Mouse (Mus musculus) liver, adult 2 months (tissue): ENCODE measurements around the gene Bmp6. TPM values are rescaled to one million over a fixed set of nuclear protein-coding genes. Genes with fewer than 3 reads are reported as not detected.
A peak's percentile ranks its signal among the peaks of the same experiment; 100 is the strongest.

ENCODE experiments used
- DNase-seq: peaks from one replicate; pipeline ENCODE4 v3.0.0-alpha.2; 2011; ENCODE audit warnings: low read depth, low spot score; ENCODE audit errors: extremely low read depth
- H3K27ac ChIP-seq: fragments of 200-500 bp; replicated peaks from 2 replicates; pipeline ENCODE4 v1.5.1; 2012; ENCODE audit warnings: low read depth, mild to moderate bottlenecking, control low read depth, inconsistent platforms, low read length; ENCODE audit not compliant: insufficient read depth
- H3K27me3 ChIP-seq: fragments of 200-500 bp; 2 replicates; pipeline ENCODE4 v1.6.1; 2012; ENCODE audit warnings: mild to moderate bottlenecking, moderate library complexity, low read length, inconsistent platforms; ENCODE audit not compliant: control insufficient read depth, insufficient read depth
- H3K36me3 ChIP-seq: fragments of 200-500 bp; 2 replicates; pipeline ENCODE4 v1.6.1; 2012; ENCODE audit warnings: low read length, inconsistent platforms; ENCODE audit not compliant: control insufficient read depth, insufficient read depth
- H3K4me1 ChIP-seq: fragments of 200-500 bp; 2 replicates; pipeline ENCODE4 v1.6.1; 2011; ENCODE audit warnings: low read length; ENCODE audit not compliant: control insufficient read depth, insufficient read depth
- H3K4me3 ChIP-seq: fragments of 200-500 bp; 2 replicates; pipeline ENCODE4 v1.5.1; 2011; ENCODE audit warnings: low read depth, mild to moderate bottlenecking, control low read depth, low read length, moderate library complexity; ENCODE audit not compliant: insufficient read depth
- H3K79me2 ChIP-seq: fragments of 200-500 bp; 2 replicates; pipeline ENCODE4 v1.6.1; 2012; ENCODE audit warnings: inconsistent platforms, mild to moderate bottlenecking, low read length, moderate library complexity; ENCODE audit not compliant: control insufficient read depth, insufficient read depth
- H3K9ac ChIP-seq: fragments of 200-500 bp; 2 replicates; pipeline ENCODE4 v1.6.1; 2012; ENCODE audit warnings: low read depth, mild to moderate bottlenecking, control low read depth, inconsistent platforms, low read length
- CTCF ChIP-seq: fragments of 200-500 bp; IDR thresholded peaks from 2 replicates; pipeline ENCODE4 v1.5.1; 2011; ENCODE audit warnings: low read depth, low read length, control low read depth
- POLR2A ChIP-seq: fragments of 200-500 bp; IDR thresholded peaks from 2 replicates; pipeline ENCODE4 v1.6.1; 2011; ENCODE audit warnings: low read length, control low read depth; ENCODE audit not compliant: insufficient read depth; ENCODE audit errors: extremely low read depth
- WGBS: fragments of 180-500 bp; shearing (Covaris S2); methylation state at CpG from one replicate; pipeline ENCODE4 v1.1.7; 2018; 5-methylcytosine and 5-hydroxymethylcytosine counted together
- polyA plus RNA-seq: library from polyadenylated mRNA; depleted of rRNA; stranded (reverse); fragments of >200 nt; gene quantifications from 2 replicates; pipeline ENCODE4 v1.2.3, GENCODE M21; 2012
- total RNA-seq: library from RNA; depleted of rRNA; stranded (reverse); fragments of >200 nt; gene quantifications from 2 replicates; pipeline ENCODE4 v1.2.3, GENCODE M21; 2014

Bmp6 gene
- total and polyA plus RNA-seq, 2 experiments, result 2.6 to 2.9 TPM

GRCm38 (mm10) chr13:38496715-38497114, 151.8 kb downstream of the Bmp6 start:
- peak; percentile 96 for DNase-seq
- no peak overlapping the region for H3K9ac ChIP-seq
- TF ChIP-seq POLR2A, result no peak
- no peaks in the 10 kb centered on the region for H3K79me2 ChIP-seq
- peak overlapping the region; percentile 46 for H3K27ac ChIP-seq
- 29% methylated on average over 3 of the region's 3 CpGs for WGBS
- peaks cover 13% of the 10 kb centered on the region for H3K36me3 ChIP-seq
- no peak overlapping the region for H3K4me3 ChIP-seq
- no peaks in the 10 kb centered on the region for H3K27me3 ChIP-seq
- H3K4me1 ChIP-seq, result peaks cover 5% of the 10 kb centered on the region

GRCm38 (mm10) chr13:38501314-38501713, 156.4 kb downstream of the Bmp6 start:
- 90% methylated on average over 12 of the region's 12 CpGs for WGBS
- peaks cover 5% of the 10 kb centered on the region for H3K4me1 ChIP-seq
- H3K36me3 ChIP-seq, result peaks cover 38% of the 10 kb centered on the region

GRCm38 (mm10) chr13:38503137-38503849, 158.4 kb downstream of the Bmp6 start:
- WGBS, result 89% methylated on average over 14 of the region's 14 CpGs
- Histone ChIP-seq H3K4me1 (no peaks in the 10 kb centered on the region), H3K4me3 (no peak overlapping the region), H3K36me3 (peaks cover 53% of the 10 kb centered on the region), H3K27ac (no peak overlapping the region), H3K9ac (no peak overlapping the region), H3K27me3 (no peaks in the 10 kb centered on the region), H3K79me2 (no peaks in the 10 kb centered on the region)
- no peak for DNase-seq
- TF ChIP-seq POLR2A, result no peak
- TF ChIP-seq CTCF, result no peak

More at GRCm38 (mm10) chr13:38501314-38501713, 156.4 kb downstream of the Bmp6 start:
- no peak for DNase-seq
- H3K4me3 ChIP-seq, result no peak overlapping the region
- no peak overlapping the region for H3K9ac ChIP-seq
- H3K27ac ChIP-seq, result no peak overlapping the region
- no peak for TF ChIP-seq POLR2A
- TF ChIP-seq CTCF, result no peak
- H3K79me2 ChIP-seq, result no peaks in the 10 kb centered on the region
- no peaks in the 10 kb centered on the region for H3K27me3 ChIP-seq

GRCm38 (mm10) chr13:38506320-38506719, 161.4 kb downstream of the Bmp6 start:
- DNase-seq, result no peak
- WGBS, result 81% methylated on average over 8 of the region's 8 CpGs
- Histone ChIP-seq H3K27me3 (no peaks in the 10 kb centered on the region), H3K27ac (no peak overlapping the region), H3K9ac (no peak overlapping the region), H3K4me3 (no peak overlapping the region), H3K4me1 (no peaks in the 10 kb centered on the region), H3K36me3 (peaks cover 69% of the 10 kb centered on the region), H3K79me2 (no peaks in the 10 kb centered on the region)
- TF ChIP-seq CTCF (peak; percentile 42), POLR2A (no peak)

GRCm38 (mm10) chr13:38506936-38507335, 162.0 kb downstream of the Bmp6 start:
- Histone ChIP-seq H3K79me2 (peaks cover 2% of the 10 kb centered on the region; the same call in 1 of the 2 replicates), H3K9ac (no peak overlapping the region), H3K27ac (no peak overlapping the region), H3K36me3 (peaks cover 68% of the 10 kb centered on the region), H3K4me3 (no peak overlapping the region), H3K4me1 (no peaks in the 10 kb centered on the region), H3K27me3 (no peaks in the 10 kb centered on the region)
- no peak for TF ChIP-seq CTCF
- TF ChIP-seq POLR2A, result no peak
- 92% methylated on average over 10 of the region's 10 CpGs for WGBS
- no peak for DNase-seq

- Histone ChIP-seq H3K4me1 (0 out of 2 replicates have a peak, but pooled peaks cover under 1% of the 10 kb centered on the region), H3K79me2 (peaks cover 12% of the 10 kb centered on the region), H3K27ac (no peak overlapping the region), H3K36me3 (peaks cover 75% of the 10 kb centered on the region), H3K4me3 (no peak overlapping the region), H3K27me3 (no peaks in the 10 kb centered on the region), H3K9ac (no peak overlapping the region)
- TF ChIP-seq POLR2A (no peak), CTCF (no peak)
- DNase-seq, result no peak
- WGBS, result 74% methylated on average over 8 of the region's 8 CpGs
Observed at GRCm38 (mm10) chr13:38509681-38510341, 164.9 kb downstream of the Bmp6 start.
